Mouse (Mus musculus): ENCODE data around the gene Dtx1.

DNA sequence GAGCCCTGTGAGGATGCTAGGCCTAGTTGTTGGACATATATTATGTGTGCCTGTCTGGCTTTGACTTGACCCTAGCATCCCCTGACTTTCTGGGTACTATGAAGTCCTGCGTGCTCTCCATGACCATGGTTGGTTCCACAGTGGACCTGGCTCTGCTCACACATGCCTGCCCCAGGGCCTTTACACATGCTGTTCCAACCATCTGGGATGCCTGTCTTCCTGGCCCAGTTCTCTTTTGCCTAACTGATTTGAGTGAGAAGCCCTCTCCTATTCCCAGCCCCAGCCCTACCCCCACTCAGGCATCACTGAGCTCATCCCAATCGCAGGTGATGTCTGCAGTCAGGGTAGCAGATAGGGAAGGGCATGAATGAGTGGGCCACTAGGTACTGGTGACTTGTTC lies 57.9 kb downstream of the Dtx1 start:
- TF ChIP-seq EP300 (IDR thresholded peaks at IDR 0.05; ENCODE audit: low read depth) (no peak), CTCF (IDR thresholded peaks at IDR 0.05; ENCODE audit: low read depth) (no peak)
